Mouse (Mus musculus) B cell, adult 67 days (primary cell): ENCODE measurements around the gene Itfg2. TPM values are rescaled to one million over a fixed set of nuclear protein-coding genes. Genes with fewer than 3 reads are reported as not detected.

Experiments used
- total RNA-seq, 2 experiments: library from RNA; stranded (reverse); gene quantifications; 4 replicates each; pipeline ENCODE4 v1.2.4; 2023

The Itfg2 gene
- 10 to 100 TPM; 63.1 to 71.1 TPM for total RNA-seq

GRCm38 (mm10) chr6:128424269-128425019 is at the start of gene Itfg2:
Gene Itfg2, minus strand, starts transcription at chr6:128424931.

GRCm38 (mm10) chr6:128438317-128438870 is 13.7 kb upstream of the Itfg2 start, which contains the start of gene Fkbp4:
Gene Fkbp4, minus strand, starts transcription at chr6:128438677.

GRCm38 (mm10) chr6:128398996-128399395 is 25.7 kb downstream of the Itfg2 start, which contains the start of gene Nrip2:
Gene Nrip2, plus strand, starts transcription at chr6:128399296.

GRCm38 (mm10) chr6:128375192-128375591 is 49.5 kb downstream of the Itfg2 start, which contains the start of the genes Tex52 and Gm44596:
Gene Tex52, plus strand, starts transcription at chr6:128375456.
Gene Gm44596, plus strand, starts transcription at chr6:128375503.

GRCm38 (mm10) chr6:128362381-128363006 is 62.2 kb downstream of the Itfg2 start, which contains the start of the genes Rhno1 and Foxm1:
Gene Rhno1, minus strand, starts transcription at chr6:128362911.
Gene Foxm1, plus strand, starts transcription at chr6:128362967.

Other genes with a start within 250 kb of the Itfg2 start
- gene Tead4, start 124.1 kb downstream of the Itfg2 start, total RNA-seq: not detected
- 1 to 10 TPM; 3.4 to 3.6 TPM for gene Tulp3, start 69.1 kb downstream of the Itfg2 start, total RNA-seq
- 10 to 100 TPM; 49.4 to 56.8 TPM for gene Rhno1, start 62.0 kb downstream of the Itfg2 start, total RNA-seq
- 10 to 100 TPM; 10.3 to 12.4 TPM for gene Foxm1, start 62.0 kb downstream of the Itfg2 start, total RNA-seq
- not detected for gene Tex52, start 49.5 kb downstream of the Itfg2 start, total RNA-seq
- not detected for gene Gm44596, start 49.4 kb downstream of the Itfg2 start, total RNA-seq
- gene Nrip2, start 25.6 kb downstream of the Itfg2 start, total RNA-seq: not detected
- gene Fkbp4, start 13.7 kb upstream of the Itfg2 start, total RNA-seq: 100 to 1,000 TPM in 1 of 2 experiments, 10 to 100 TPM in 1; 83.1 to 108 TPM
- not detected for gene Pzp, start 101.8 kb upstream of the Itfg2 start, total RNA-seq
- gene A2ml1, start 156.7 kb upstream of the Itfg2 start, total RNA-seq: not detected
- not detected for gene Klrb1a, start 198.6 kb upstream of the Itfg2 start, total RNA-seq
- gene Clec2h, start 237.5 kb upstream of the Itfg2 start, total RNA-seq: 100 to 1,000 TPM; 181 to 222 TPM